Mouse (Mus musculus): ENCODE results near the gene Pkm. TPM values are rescaled to one million over a fixed set of nuclear protein-coding genes. Genes with fewer than 3 reads are reported as not detected.

Pkm gene
- polyA plus RNA-seq, 1 experiment from 2014 or later, result 1,482 TPM

- peak overlapping the region; percentile 23; the same call in 1 of the 2 replicates for H3K9ac ChIP-seq (ENCODE audit: low read length)
- no peaks in the 10 kb centered on the region for H3K9me3 ChIP-seq (ENCODE audit: control insufficient read depth, low read length)
- DNase-seq (ENCODE audit: low spot score) (peak; percentile 76), ATAC-seq (replicated peaks; ENCODE audit: low FRiP score, low TSS enrichment, low read depth) (peak; percentile 58; the same call in 1 of the 2 replicates)
- peaks cover 26% of the 10 kb centered on the region for H3K4me1 ChIP-seq (replicated peaks; ENCODE audit: control insufficient read depth, insufficient read depth, low read length)
- H3K4me2 ChIP-seq (ENCODE audit: low read length), result peak overlapping the region; percentile 53
- no peak overlapping the region; the same call in 1 of the 2 replicates for H3K27ac ChIP-seq (ENCODE audit: low read depth)
- H3K4me3 ChIP-seq (ENCODE audit: low read depth, low read length), result peak overlapping the region; percentile 16
- H3K27me3 ChIP-seq (replicated peaks; ENCODE audit: control insufficient read depth, insufficient read depth, low read length), result no peaks in the 10 kb centered on the region
- H3K36me3 ChIP-seq (ENCODE audit: control insufficient read depth, insufficient read depth, low read length), result no peaks in the 10 kb centered on the region
- WGBS, result 10% methylated on average over 23 of the region's 23 CpGs
Observed at GRCm38 (mm10) chr9:59691635-59692094, 35.5 kb downstream of the Pkm start.

GRCm38 (mm10) chr9:59692145-59692544, 36.0 kb downstream of the Pkm start:
- H3K36me3 ChIP-seq (ENCODE audit: control insufficient read depth, insufficient read depth, low read length), result no peaks in the 10 kb centered on the region
- DNase-seq (ENCODE audit: low spot score) (no peak), ATAC-seq (replicated peaks; ENCODE audit: low FRiP score, low TSS enrichment, low read depth) (0 out of 2 replicates have a peak, but pooled peaks have one; percentile 6)
- WGBS, result 50% methylated on average over 9 of the region's 9 CpGs
- no peaks in the 10 kb centered on the region for H3K9me3 ChIP-seq (ENCODE audit: control insufficient read depth, low read length)
- H3K27ac ChIP-seq (ENCODE audit: low read depth), result no peak overlapping the region
- peaks cover 26% of the 10 kb centered on the region for H3K4me1 ChIP-seq (replicated peaks; ENCODE audit: control insufficient read depth, insufficient read depth, low read length)
- H3K4me2 ChIP-seq (ENCODE audit: low read length), result peak overlapping the region; percentile 53
- peak overlapping the region; percentile 23; the same call in 1 of the 2 replicates for H3K9ac ChIP-seq (ENCODE audit: low read length)
- peak overlapping the region; percentile 16; the same call in 1 of the 2 replicates for H3K4me3 ChIP-seq (ENCODE audit: low read depth, low read length)
- H3K27me3 ChIP-seq (replicated peaks; ENCODE audit: control insufficient read depth, insufficient read depth, low read length), result no peaks in the 10 kb centered on the region

GRCm38 (mm10) chr9:59694571-59695450, 38.6 kb downstream of the Pkm start:
- no peak for ATAC-seq (replicated peaks; ENCODE audit: low FRiP score, low TSS enrichment, low read depth)

GRCm38 (mm10) chr9:59695451-59695813, 39.3 kb downstream of the Pkm start:
- 35% methylated on average over 3 of the region's 3 CpGs for WGBS
- no peak overlapping the region for H3K4me3 ChIP-seq (ENCODE audit: low read depth, low read length)
- no peak for ATAC-seq (replicated peaks; ENCODE audit: low FRiP score, low TSS enrichment, low read depth)

More at GRCm38 (mm10) chr9:59694571-59695450, 38.6 kb downstream of the Pkm start:
- Histone ChIP-seq H3K27ac (ENCODE audit: low read depth) (no peak overlapping the region), H3K4me3 (ENCODE audit: low read depth, low read length) (no peak overlapping the region), H3K9ac (ENCODE audit: low read length) (no peak overlapping the region), H3K4me1 (replicated peaks; ENCODE audit: control insufficient read depth, insufficient read depth, low read length) (peaks cover 26% of the 10 kb centered on the region), H3K9me3 (ENCODE audit: control insufficient read depth, low read length) (no peaks in the 10 kb centered on the region), H3K4me2 (ENCODE audit: low read length) (no peak overlapping the region), H3K27me3 (replicated peaks; ENCODE audit: control insufficient read depth, insufficient read depth, low read length) (no peaks in the 10 kb centered on the region), H3K36me3 (ENCODE audit: control insufficient read depth, insufficient read depth, low read length) (no peaks in the 10 kb centered on the region)
- WGBS, result 31% methylated on average over 16 of the region's 16 CpGs
- DNase-seq (ENCODE audit: low spot score), result no peak

GRCm38 (mm10) chr9:59696381-59696780, 40.2 kb downstream of the Pkm start:
- DNase-seq (ENCODE audit: low spot score) (no peak), ATAC-seq (replicated peaks; ENCODE audit: low FRiP score, low TSS enrichment, low read depth) (no peak)
- H3K4me1 ChIP-seq (replicated peaks; ENCODE audit: control insufficient read depth, insufficient read depth, low read length), result peaks cover 25% of the 10 kb centered on the region
- 83% methylated on average over 3 of the region's 3 CpGs for WGBS
- H3K4me3 ChIP-seq (ENCODE audit: low read depth, low read length), result no peak overlapping the region
- H3K27ac ChIP-seq (ENCODE audit: low read depth), result no peak overlapping the region
- H3K4me2 ChIP-seq (ENCODE audit: low read length), result no peak overlapping the region
- no peaks in the 10 kb centered on the region for H3K9me3 ChIP-seq (ENCODE audit: control insufficient read depth, low read length)
- no peaks in the 10 kb centered on the region for H3K36me3 ChIP-seq (ENCODE audit: control insufficient read depth, insufficient read depth, low read length)
- H3K9ac ChIP-seq (ENCODE audit: low read length), result no peak overlapping the region
- no peaks in the 10 kb centered on the region for H3K27me3 ChIP-seq (replicated peaks; ENCODE audit: control insufficient read depth, insufficient read depth, low read length)

More at GRCm38 (mm10) chr9:59695451-59695813, 39.3 kb downstream of the Pkm start:
- no peak for DNase-seq (ENCODE audit: low spot score)
- H3K27me3 ChIP-seq (replicated peaks; ENCODE audit: control insufficient read depth, insufficient read depth, low read length), result no peaks in the 10 kb centered on the region
- no peaks in the 10 kb centered on the region for H3K36me3 ChIP-seq (ENCODE audit: control insufficient read depth, insufficient read depth, low read length)
- H3K9me3 ChIP-seq (ENCODE audit: control insufficient read depth, low read length), result no peaks in the 10 kb centered on the region
- H3K4me2 ChIP-seq (ENCODE audit: low read length), result no peak overlapping the region
- H3K4me1 ChIP-seq (replicated peaks; ENCODE audit: control insufficient read depth, insufficient read depth, low read length), result peaks cover 26% of the 10 kb centered on the region
- no peak overlapping the region for H3K27ac ChIP-seq (ENCODE audit: low read depth)
- no peak overlapping the region for H3K9ac ChIP-seq (ENCODE audit: low read length)

GRCm38 (mm10) chr9:59701094-59701493, 44.9 kb downstream of the Pkm start:
- Histone ChIP-seq H3K9me3 (ENCODE audit: control insufficient read depth, low read length) (no peaks in the 10 kb centered on the region), H3K4me1 (replicated peaks; ENCODE audit: control insufficient read depth, insufficient read depth, low read length) (no peaks in the 10 kb centered on the region), H3K36me3 (ENCODE audit: control insufficient read depth, insufficient read depth, low read length) (no peaks in the 10 kb centered on the region), H3K9ac (ENCODE audit: low read length) (no peak overlapping the region), H3K27me3 (replicated peaks; ENCODE audit: control insufficient read depth, insufficient read depth, low read length) (no peaks in the 10 kb centered on the region), H3K4me2 (ENCODE audit: low read length) (no peak overlapping the region), H3K27ac (ENCODE audit: low read depth) (no peak overlapping the region), H3K4me3 (ENCODE audit: low read depth, low read length) (no peak overlapping the region)
- DNase-seq (ENCODE audit: low spot score), result no peak
- ATAC-seq (replicated peaks; ENCODE audit: low FRiP score, low TSS enrichment, low read depth), result no peak
- WGBS, result 89% methylated on average over 7 of the region's 7 CpGs

GRCm38 (mm10) chr9:59703099-59703498, 46.9 kb downstream of the Pkm start:
- 56% methylated on average over 6 of the region's 6 CpGs for WGBS
- Histone ChIP-seq H3K9me3 (ENCODE audit: control insufficient read depth, low read length) (no peaks in the 10 kb centered on the region), H3K4me2 (ENCODE audit: low read length) (no peak overlapping the region), H3K4me1 (replicated peaks; ENCODE audit: control insufficient read depth, insufficient read depth, low read length) (no peaks in the 10 kb centered on the region; the same call in 1 of the 2 replicates), H3K27me3 (replicated peaks; ENCODE audit: control insufficient read depth, insufficient read depth, low read length) (no peaks in the 10 kb centered on the region), H3K36me3 (ENCODE audit: control insufficient read depth, insufficient read depth, low read length) (no peaks in the 10 kb centered on the region), H3K4me3 (ENCODE audit: low read depth, low read length) (no peak overlapping the region), H3K9ac (ENCODE audit: low read length) (no peak overlapping the region), H3K27ac (ENCODE audit: low read depth) (no peak overlapping the region)
- ATAC-seq (replicated peaks; ENCODE audit: low FRiP score, low TSS enrichment, low read depth) (no peak), DNase-seq (ENCODE audit: low spot score) (no peak)

GRCm38 (mm10) chr9:59706850-59707825, 51.0 kb downstream of the Pkm start:
- Histone ChIP-seq H3K27ac (ENCODE audit: low read depth) (no peak overlapping the region), H3K9me3 (ENCODE audit: control insufficient read depth, low read length) (no peaks in the 10 kb centered on the region), H3K4me1 (replicated peaks; ENCODE audit: control insufficient read depth, insufficient read depth, low read length) (no peaks in the 10 kb centered on the region; the same call in 1 of the 2 replicates), H3K27me3 (replicated peaks; ENCODE audit: control insufficient read depth, insufficient read depth, low read length) (no peaks in the 10 kb centered on the region), H3K4me3 (ENCODE audit: low read depth, low read length) (no peak overlapping the region), H3K4me2 (ENCODE audit: low read length) (no peak overlapping the region), H3K9ac (ENCODE audit: low read length) (no peak overlapping the region), H3K36me3 (ENCODE audit: control insufficient read depth, insufficient read depth, low read length) (no peaks in the 10 kb centered on the region)
- ATAC-seq (replicated peaks; ENCODE audit: low FRiP score, low TSS enrichment, low read depth) (no peak), DNase-seq (ENCODE audit: low spot score) (no peak)
- WGBS, result 49% methylated on average over 10 of the region's 10 CpGs
